Comparison of ENCODE assay signal across 13 mouse cellular contexts in genomic region chr19:46389872-46390271, GRCm38 (mm10). TPM values are rescaled to one million over a fixed set of nuclear protein-coding genes. Genes with fewer than 3 reads are reported as not detected.
A peak's percentile ranks its signal among the peaks of the same experiment; 100 is the strongest.
DNase-seq lines count a peak whose midpoint lies in the region; ATAC-seq and TF ChIP-seq lines count a peak whose summit lies in the region.
"Had no signal": no experiment of that assay in that cellular context is flagged by ENCODE, and none has a peak within 500 bp of the region (broad histone marks: within the 10 kb centered on the region; RNA-seq: fewer than 3 reads in every experiment).

No protein-coding gene starts in this region.

- peak; percentile 65 for TF ChIP-seq CTCF in ES-Bruce4 (IDR thresholded peaks at IDR 0.05; ENCODE audit: low read depth, low read length)

- H3K9ac ChIP-seq in kidney, embryonic 16.5 days (replicated peaks; ENCODE audit: low read length), result no peak overlapping the region
- H3K9ac ChIP-seq in ES-Bruce4 (ENCODE audit: low read depth, poor library complexity, severe bottlenecking), result no peak overlapping the region
- H3K9ac ChIP-seq: hindbrain, embryonic 13.5 days; lung, embryonic 15.5 days had no signal

- no peak for ATAC-seq in kidney, embryonic 16.5 days (ENCODE audit: low FRiP score, low TSS enrichment)
- ATAC-seq in erythroblast, adult 5-6 weeks (replicated peaks; ENCODE audit: low FRiP score, poor library complexity, severe bottlenecking), result no peak

- WGBS in kidney, embryonic 16.5 days, result 83% methylated on average over 5 of the region's 5 CpGs

- no peaks in the 10 kb centered on the region for H3K27me3 ChIP-seq in kidney, embryonic 16.5 days (ENCODE audit: insufficient read depth, low read length)
- H3K27me3 ChIP-seq in ES-Bruce4 (ENCODE audit: control insufficient read depth, insufficient read depth, low read length, poor library complexity, severe bottlenecking), result no peaks in the 10 kb centered on the region
- H3K27me3 ChIP-seq: hindbrain, embryonic 13.5 days; lung, embryonic 15.5 days had no signal

- H3K4me2 ChIP-seq in kidney, embryonic 16.5 days (replicated peaks; ENCODE audit: low read depth, low read length), result no peak overlapping the region
- H3K4me2 ChIP-seq: hindbrain, embryonic 13.5 days; lung, embryonic 15.5 days had no signal

- DNase-seq in kidney, adult 9 months, result peak; percentile 40
- DNase-seq in A20 (ENCODE audit: low read depth, low spot score), result peak; percentile 27
- peak; percentile 35 for DNase-seq in lung, postnatal 36 days
- no peak for DNase-seq in frontal cortex, adult 2 months (ENCODE audit: extremely low spot score in 1 of 2, low spot score in 1 of 2)
- DNase-seq: cerebellum, adult 18-20 months; right cerebral cortex, postnatal 14 days; thymus, postnatal 25 days had no signal

- TF ChIP-seq EP300 in ES-Bruce4 (IDR thresholded peaks at IDR 0.05; ENCODE audit: insufficient read depth, low read depth, low read length), result no peak

- TF ChIP-seq POLR2A in ES-Bruce4 (IDR thresholded peaks at IDR 0.05; ENCODE audit: insufficient read depth, low read length), result no peak

- H3K36me3 ChIP-seq in kidney, embryonic 16.5 days (ENCODE audit: insufficient read depth, low read length), result peaks cover 20% of the 10 kb centered on the region; the same call in 1 of the 2 replicates
- H3K36me3 ChIP-seq in ES-Bruce4 (ENCODE audit: control insufficient read depth, insufficient read depth, low read length, poor library complexity, severe bottlenecking), result peaks cover 3% of the 10 kb centered on the region; the same call in 1 of the 2 replicates

- no peaks in the 10 kb centered on the region for H3K9me3 ChIP-seq in kidney, embryonic 16.5 days (ENCODE audit: low read length)
- no peaks in the 10 kb centered on the region for H3K9me3 ChIP-seq in ES-Bruce4 (replicated peaks; ENCODE audit: control insufficient read depth, insufficient read depth, low read length, poor library complexity, severe bottlenecking)
- H3K9me3 ChIP-seq: hindbrain, embryonic 13.5 days; lung, embryonic 15.5 days had no signal

- no peak overlapping the region for H3K4me3 ChIP-seq in kidney, embryonic 16.5 days (ENCODE audit: low read length)
- no peak overlapping the region for H3K4me3 ChIP-seq in ES-Bruce4 (ENCODE audit: low read depth, low read length)
- H3K4me3 ChIP-seq: hindbrain, embryonic 13.5 days; lung, embryonic 15.5 days; myocyte had no signal

- no peak overlapping the region for H3K27ac ChIP-seq in kidney, embryonic 16.5 days (ENCODE audit: low read length)
- no peak overlapping the region for H3K27ac ChIP-seq in ES-Bruce4 (ENCODE audit: insufficient read depth, low read length)
- H3K27ac ChIP-seq: hindbrain, embryonic 13.5 days; lung, embryonic 15.5 days had no signal

- peaks cover 13% of the 10 kb centered on the region for H3K4me1 ChIP-seq in kidney, embryonic 16.5 days (ENCODE audit: insufficient read depth, low read length)
- H3K4me1 ChIP-seq in ES-Bruce4 (ENCODE audit: control insufficient read depth, insufficient read depth, low read length), result no peaks in the 10 kb centered on the region

RNA-seq across cellular contexts. Expression of gene Actr1a, which starts 5.7 kb away (rescaled TPM):
- 143 and 144 TPM in 2 replicates for polyA plus RNA-seq in kidney, embryonic 16.5 days (2015; fragmentation: Nextera tagmentation; extraction: Ambion mirVana)
- 75.3 and 92.8 TPM in 2 replicates for polyA plus RNA-seq in ES-Bruce4 (2011; ENCODE audit: insufficient read depth, insufficient read length, low read depth, missing spikeins)
- 16.5 and 21.5 TPM in 2 replicates for total RNA-seq in erythroblast, adult 5-6 weeks (2015; ENCODE audit: low replicate concordance)
- 38.2 and 39.2 TPM in 2 replicates for total RNA-seq in erythroblast, adult 5-6 weeks (2017; ENCODE audit: low replicate concordance)
- 173 and 175 TPM in 2 replicates for polyA plus RNA-seq in frontal cortex, adult 2 months (2012; rRNA removed)

RNA-seq across cellular contexts. Expression of gene Sufu, which starts 6.8 kb away (rescaled TPM):
- 50.7 and 54.0 TPM in 2 replicates for polyA plus RNA-seq in kidney, embryonic 16.5 days (2015; fragmentation: Nextera tagmentation; extraction: Ambion mirVana)
- polyA plus RNA-seq in ES-Bruce4 (2011; ENCODE audit: insufficient read depth, insufficient read length, low read depth, missing spikeins), result 16.0 and 16.7 TPM in 2 replicates
- 3.8 and 10.8 TPM in 2 replicates for total RNA-seq in erythroblast, adult 5-6 weeks (2015; ENCODE audit: low replicate concordance)
- 1.1 and 1.2 TPM in 2 replicates for total RNA-seq in erythroblast, adult 5-6 weeks (2017; ENCODE audit: low replicate concordance)
- polyA plus RNA-seq in frontal cortex, adult 2 months (2012; rRNA removed), result 10.5 and 12.4 TPM in 2 replicates

RNA-seq across cellular contexts. Expression of gene 2310034G01Rik, which starts 39.8 kb away (rescaled TPM):
- polyA plus RNA-seq in kidney, embryonic 16.5 days (2015; fragmentation: Nextera tagmentation; extraction: Ambion mirVana), result 2.5 and 2.6 TPM in 2 replicates
- 0.43 TPM in 1 of 2 replicates, not detected in the other for polyA plus RNA-seq in ES-Bruce4 (2011; ENCODE audit: insufficient read depth, insufficient read length, low read depth, missing spikeins)
- not detected in 2 replicates for total RNA-seq in erythroblast, adult 5-6 weeks (2015; ENCODE audit: low replicate concordance)
- not detected in 2 replicates for total RNA-seq in erythroblast, adult 5-6 weeks (2017; ENCODE audit: low replicate concordance)
- polyA plus RNA-seq in frontal cortex, adult 2 months (2012; rRNA removed), result 1.8 and 2.1 TPM in 2 replicates

RNA-seq across cellular contexts. Expression of gene Mfsd13a, which starts 49.0 kb away (rescaled TPM):
- 14.7 and 16.9 TPM in 2 replicates for polyA plus RNA-seq in kidney, embryonic 16.5 days (2015; fragmentation: Nextera tagmentation; extraction: Ambion mirVana)
- polyA plus RNA-seq in ES-Bruce4 (2011; ENCODE audit: insufficient read depth, insufficient read length, low read depth, missing spikeins), result 47.5 and 51.2 TPM in 2 replicates
- total RNA-seq in erythroblast, adult 5-6 weeks (2015; ENCODE audit: low replicate concordance), result 5.4 and 9.6 TPM in 2 replicates
- total RNA-seq in erythroblast, adult 5-6 weeks (2017; ENCODE audit: low replicate concordance), result 1.4 and 1.8 TPM in 2 replicates
- polyA plus RNA-seq in frontal cortex, adult 2 months (2012; rRNA removed), result 30.4 and 39.6 TPM in 2 replicates

RNA-seq across cellular contexts. Expression of gene Cuedc2, which starts 51.4 kb away (rescaled TPM):
- 188 and 198 TPM in 2 replicates for polyA plus RNA-seq in kidney, embryonic 16.5 days (2015; fragmentation: Nextera tagmentation; extraction: Ambion mirVana)
- polyA plus RNA-seq in ES-Bruce4 (2011; ENCODE audit: insufficient read depth, insufficient read length, low read depth, missing spikeins), result 65.5 and 78.3 TPM in 2 replicates
- 8.1 and 8.4 TPM in 2 replicates for total RNA-seq in erythroblast, adult 5-6 weeks (2015; ENCODE audit: low replicate concordance)
- 23.6 and 39.4 TPM in 2 replicates for total RNA-seq in erythroblast, adult 5-6 weeks (2017; ENCODE audit: low replicate concordance)
- 226 and 229 TPM in 2 replicates for polyA plus RNA-seq in frontal cortex, adult 2 months (2012; rRNA removed)

Comparison
In these comparisons a context has a peak if more than half of its experiments do, and no peak if none do; other contexts are left out.
1. DNase-seq: peak in kidney, adult 9 months (single experiment), A20 (single experiment) and lung, postnatal 36 days (single experiment); none in frontal cortex, adult 2 months (0 of 2).